Mouse (Mus musculus) cerebral cortex, adult 2 months (tissue): ENCODE results near the gene Gcnt1.

ENCODE experiments used
- WGBS: fragments of 180-500 bp; shearing (Covaris S2); methylation state at CpG from one replicate; pipeline ENCODE4 v1.1.7; 2018; 5-methylcytosine and 5-hydroxymethylcytosine counted together

The Gcnt1 gene

DNA sequence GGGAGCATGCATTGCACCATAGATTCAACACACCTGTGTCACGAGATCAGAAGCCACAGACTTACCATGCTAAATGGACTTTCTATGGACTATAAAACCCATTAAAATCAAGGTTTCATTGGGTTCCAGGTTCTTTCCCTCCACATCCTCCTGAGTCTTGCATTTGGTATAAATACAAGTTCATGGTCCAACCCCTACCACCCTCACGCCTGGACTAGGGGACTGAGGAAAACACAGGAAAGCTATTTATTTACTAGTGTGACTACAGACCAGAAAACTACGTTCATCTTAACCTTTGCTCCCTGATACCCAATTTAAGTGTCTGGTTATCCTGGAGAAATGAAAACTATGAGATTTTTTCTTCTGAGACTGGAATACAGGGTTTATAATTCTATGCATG, at the start of gene Gcnt1:
TSS of gene Gcnt1 (minus strand) at position 144 of the 400 bp plus-strand sequence.
- WGBS, result 88% methylated on average over 3 of the region's 3 CpGs

GRCm38 (mm10) chr19:17417855-17418254, 45.2 kb upstream of the Gcnt1 start:
- WGBS, result 53% methylated on average over 1 of the region's 1 CpGs

- 46% methylated on average over 4 of the region's 4 CpGs for WGBS
Observed at GRCm38 (mm10) chr19:17412915-17413459, 40.3 kb upstream of the Gcnt1 start.

GRCm38 (mm10) chr19:17410465-17411065, 37.9 kb upstream of the Gcnt1 start:
- 91% methylated on average over 5 of the region's 5 CpGs for WGBS

- 68% methylated on average over 3 of the region's 3 CpGs for WGBS
Observed at GRCm38 (mm10) chr19:17409351-17409750, 36.7 kb upstream of the Gcnt1 start.

GRCm38 (mm10) chr19:17406823-17407222, 34.2 kb upstream of the Gcnt1 start:
- 95% methylated on average over 5 of the region's 5 CpGs for WGBS

- WGBS, result 87% methylated on average over 4 of the region's 4 CpGs
Observed at GRCm38 (mm10) chr19:17403175-17403574, 30.5 kb upstream of the Gcnt1 start.

GRCm38 (mm10) chr19:17400571-17400970, 27.9 kb upstream of the Gcnt1 start:
- 78% methylated on average over 4 of the region's 4 CpGs for WGBS

DNA sequence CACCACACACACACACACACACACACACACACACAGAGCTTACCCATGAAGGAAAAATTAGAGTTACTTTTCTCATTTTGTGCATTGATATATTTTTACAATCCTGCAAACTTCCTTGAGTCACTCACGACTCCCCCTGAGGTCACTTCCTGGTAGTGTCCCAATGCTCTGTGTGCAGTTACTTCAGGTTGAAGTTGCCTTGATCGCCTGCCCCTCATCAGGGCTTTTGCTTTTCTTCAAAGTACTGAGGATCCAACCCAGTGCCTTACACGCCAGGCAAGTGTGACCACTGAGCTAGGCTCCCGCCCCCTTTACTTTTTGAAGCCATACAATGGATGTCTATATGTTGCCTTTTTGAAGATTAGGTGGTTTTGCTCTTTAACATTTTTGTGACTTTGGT, 27.3 kb upstream of the Gcnt1 start:
- 91% methylated on average over 4 of the region's 4 CpGs for WGBS

DNA sequence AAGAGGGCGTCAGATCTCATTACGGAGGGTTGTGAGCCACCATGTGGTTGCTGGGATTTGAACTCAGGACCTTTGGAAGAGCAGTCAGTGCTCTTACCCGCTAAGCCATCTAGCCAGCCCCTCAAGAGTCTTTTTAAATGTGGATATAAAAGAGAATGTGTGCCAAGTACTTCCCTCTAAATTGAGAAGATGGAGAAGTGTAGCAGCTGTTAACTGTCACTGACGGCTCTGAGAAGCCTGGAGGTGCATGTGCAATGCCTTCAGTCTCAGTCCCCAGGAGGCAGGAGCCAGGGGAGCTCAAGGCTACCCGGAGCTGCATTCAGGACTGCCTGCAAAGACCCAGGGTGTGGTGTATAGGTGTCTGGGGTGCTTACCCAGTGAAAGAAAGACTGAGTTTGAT, 25.3 kb upstream of the Gcnt1 start:
- WGBS, result 69% methylated on average over 5 of the region's 5 CpGs

DNA sequence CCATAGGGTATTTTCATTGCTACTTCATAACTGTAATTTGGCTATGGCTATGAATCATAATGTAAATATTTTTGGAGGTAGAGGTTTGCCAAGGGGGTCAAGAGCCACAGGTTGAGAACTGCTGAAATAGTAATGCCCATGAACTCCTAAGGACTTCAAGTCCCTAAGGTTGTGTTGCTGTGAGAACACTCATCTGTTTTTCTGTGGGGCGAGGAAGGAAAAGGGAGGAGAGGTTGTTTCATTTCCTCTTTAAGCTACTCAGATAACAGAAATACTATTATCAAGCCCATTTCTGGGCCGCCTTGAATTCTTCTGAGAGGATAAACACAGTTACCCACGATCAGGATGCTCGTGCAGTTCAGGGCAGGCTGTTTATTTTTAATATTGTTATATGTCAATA, 24.2 kb upstream of the Gcnt1 start:
- 68% methylated on average over 4 of the region's 4 CpGs for WGBS

DNA sequence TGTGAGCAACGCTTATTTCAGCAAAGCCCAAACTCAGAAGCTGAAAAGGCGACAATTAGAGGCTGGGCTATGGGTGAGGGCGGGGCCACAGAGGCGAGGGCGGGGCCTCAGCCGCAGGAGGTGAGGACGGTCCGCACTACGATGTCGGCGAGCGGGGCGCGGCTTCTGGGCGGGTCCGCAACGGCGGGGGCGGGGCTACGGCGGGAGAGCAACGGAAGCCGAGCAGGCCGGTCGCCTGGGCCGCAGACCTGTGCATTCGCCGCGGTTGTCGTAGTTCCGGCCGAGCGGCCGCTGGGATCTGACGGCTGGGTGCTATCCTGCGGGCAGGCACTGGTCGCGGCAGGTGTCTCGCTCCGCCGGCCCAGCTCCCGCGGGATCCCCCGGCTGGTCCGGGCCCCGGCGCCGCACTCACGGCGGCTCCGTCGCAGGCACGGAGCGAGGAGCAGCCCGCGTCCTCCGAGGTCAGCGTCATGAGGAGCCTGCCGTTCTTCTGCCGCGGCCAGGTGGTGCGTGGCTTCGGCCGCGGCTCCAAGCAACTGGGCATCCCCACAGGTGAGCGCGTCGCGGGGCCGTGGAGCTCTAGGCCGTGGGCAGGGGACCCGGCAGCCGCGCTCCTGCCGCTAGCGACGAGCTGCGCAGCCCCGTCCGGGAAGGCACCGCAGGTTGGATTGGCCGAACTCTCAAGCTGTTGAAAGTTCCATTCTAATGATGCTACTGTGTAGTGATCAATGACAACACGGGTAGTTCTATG, 21.4 kb upstream of the Gcnt1 start, which contains the start of gene Rfk:
TSS of gene Rfk (plus strand) at position 203 of the 751 bp plus-strand sequence.
- under 1% methylated on average over 81 of the region's 83 CpGs for WGBS

DNA sequence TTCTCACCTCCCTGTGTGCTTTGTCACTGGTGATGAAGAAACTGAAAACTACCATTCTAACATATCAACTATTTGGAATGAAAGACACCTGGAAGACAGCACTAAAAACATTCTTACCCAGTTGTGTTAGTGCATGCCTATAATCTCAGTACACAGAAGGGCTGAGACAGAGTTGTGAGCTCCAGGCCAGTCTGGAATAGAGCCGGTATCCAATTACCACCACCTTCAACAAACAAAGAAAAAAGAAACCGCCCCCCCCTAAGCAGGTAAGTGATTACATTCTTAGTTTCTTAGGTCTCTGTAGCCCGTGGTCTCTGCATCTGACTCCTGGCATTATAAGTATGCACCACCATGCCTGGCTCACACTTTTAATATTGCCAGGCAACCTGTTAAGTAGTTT, 20.2 kb upstream of the Gcnt1 start:
- 32% methylated on average over 3 of the region's 3 CpGs for WGBS

GRCm38 (mm10) chr19:17388404-17388803, 15.8 kb upstream of the Gcnt1 start:
- 1% methylated on average over 2 of the region's 2 CpGs for WGBS

DNA sequence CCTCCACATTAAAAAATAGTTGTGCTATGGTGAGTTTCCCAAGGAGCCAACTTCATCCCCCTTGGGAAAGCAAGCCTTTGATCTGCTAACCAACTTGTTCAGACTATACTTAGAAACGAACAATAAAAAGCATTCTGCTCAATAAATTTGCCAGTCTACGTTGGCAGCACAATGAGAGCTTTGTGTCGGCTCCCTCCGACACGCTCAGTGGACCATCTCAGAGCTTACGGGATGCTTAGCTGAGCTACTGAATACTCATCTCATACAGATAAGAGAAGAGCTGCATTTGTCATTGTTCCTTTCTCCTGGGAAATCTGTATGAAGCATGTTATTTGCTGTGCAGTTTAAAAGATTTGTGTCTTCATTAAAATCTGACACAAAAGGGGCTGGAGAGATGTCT, 13.8 kb upstream of the Gcnt1 start:
- 55% methylated on average over 6 of the region's 6 CpGs for WGBS

DNA sequence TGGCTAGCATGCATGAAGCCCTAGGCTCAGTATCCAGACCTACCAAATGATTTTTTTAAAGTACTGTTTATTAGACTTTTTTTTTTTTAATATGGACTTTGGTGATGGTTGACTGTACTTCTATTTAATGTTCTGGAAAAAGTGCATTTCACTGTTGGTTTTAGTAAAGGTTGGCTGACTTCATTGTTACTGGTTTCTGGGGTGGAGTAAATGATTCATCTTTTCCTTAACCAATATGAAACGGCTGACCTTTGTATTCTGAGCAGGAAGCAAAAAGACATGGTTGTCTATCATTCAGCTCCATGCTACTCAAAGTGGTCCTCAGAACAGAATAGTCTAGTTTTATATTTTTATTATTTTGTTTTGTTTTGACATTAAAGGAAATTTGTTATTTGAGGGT, 12.8 kb upstream of the Gcnt1 start:
- 74% methylated on average over 1 of the region's 1 CpGs for WGBS

GRCm38 (mm10) chr19:17385022-17385421, 12.4 kb upstream of the Gcnt1 start:
- WGBS, result 93% methylated on average over 4 of the region's 4 CpGs

- 53% methylated on average over 6 of the region's 6 CpGs for WGBS
Observed at GRCm38 (mm10) chr19:17382807-17383397, 10.3 kb upstream of the Gcnt1 start.

DNA sequence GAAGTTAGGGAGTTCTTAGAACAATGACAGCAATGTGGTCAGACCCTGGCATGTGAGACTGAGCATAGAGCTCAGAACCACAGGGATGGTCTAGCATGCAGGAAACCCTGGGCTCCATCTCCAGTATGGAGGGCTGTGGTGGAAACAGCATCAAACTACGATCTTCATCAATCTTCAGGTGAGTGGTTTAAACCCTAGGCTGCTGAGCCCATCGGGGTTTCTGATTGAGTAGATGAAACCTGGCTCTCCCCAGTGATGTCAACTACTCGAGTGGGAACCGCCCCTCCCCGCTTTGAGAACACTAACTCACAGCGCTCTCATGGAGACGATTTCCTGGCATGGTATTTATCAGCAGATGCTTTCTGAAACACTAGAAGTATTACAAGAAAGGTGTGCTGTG, 7.9 kb upstream of the Gcnt1 start:
- 73% methylated on average over 7 of the region's 7 CpGs for WGBS

DNA sequence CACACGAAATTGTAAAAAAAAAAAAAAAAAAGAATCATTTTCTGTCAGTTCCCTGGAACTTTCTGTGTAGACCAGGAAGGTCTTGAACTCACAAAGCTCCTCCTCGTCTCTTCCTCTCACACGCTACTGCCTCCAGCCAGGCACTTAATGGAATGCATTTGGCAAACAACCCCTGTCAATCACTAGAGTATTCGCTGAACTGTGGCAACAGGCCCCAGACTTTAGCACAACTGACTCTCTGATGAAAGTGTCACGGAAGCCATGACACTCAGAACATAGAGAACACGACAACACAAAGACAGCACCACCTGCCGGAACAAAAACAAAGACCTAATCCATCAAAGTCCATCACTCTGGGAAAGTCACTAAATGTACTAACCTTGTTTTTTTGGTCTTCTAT, 3.1 kb downstream of the Gcnt1 start:
- 68% methylated on average over 7 of the region's 7 CpGs for WGBS

GRCm38 (mm10) chr19:17368557-17368956, 4.1 kb downstream of the Gcnt1 start:
- 94% methylated on average over 9 of the region's 9 CpGs for WGBS

DNA sequence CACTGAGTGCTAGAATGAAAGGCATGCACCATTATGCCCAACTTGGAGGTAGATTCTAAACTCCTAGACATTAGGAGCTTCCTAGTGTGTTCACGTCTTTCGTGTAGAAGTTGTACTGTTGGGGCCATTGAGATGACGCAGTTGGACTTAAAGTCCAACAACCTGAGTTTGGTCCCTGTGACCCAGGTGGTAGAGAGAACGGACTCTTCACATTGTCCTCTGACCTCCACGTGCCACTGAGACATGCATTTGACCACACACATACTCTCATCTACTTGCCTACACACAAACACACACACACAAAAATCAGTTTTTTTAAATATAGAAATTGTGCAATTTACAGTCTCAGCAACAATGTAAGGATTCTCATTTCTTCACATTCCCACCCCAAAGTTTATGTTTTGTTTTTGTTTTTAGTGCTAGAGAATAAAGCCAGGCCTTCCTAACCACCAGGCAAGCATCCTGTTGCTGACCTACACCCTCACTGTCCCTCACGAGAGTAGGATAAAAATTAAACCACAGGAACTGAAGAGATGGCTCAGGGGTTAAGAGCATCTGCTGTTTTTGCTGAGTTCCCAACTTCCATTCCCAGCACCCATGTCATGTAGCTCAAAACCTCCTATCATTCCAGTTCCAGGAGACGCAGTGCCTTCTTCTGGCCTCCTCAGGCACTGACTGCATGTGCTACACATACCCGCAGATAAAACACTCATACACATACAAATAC, 6.1 kb downstream of the Gcnt1 start:
- 93% methylated on average over 8 of the region's 8 CpGs for WGBS
